In genomic region chr14:55604823-55605222, GRCm38 (mm10) we compare ENCODE assay signal across 8 mouse cellular contexts. TPM values are rescaled to one million over a fixed set of nuclear protein-coding genes. Genes with fewer than 3 reads are reported as not detected.
DNase-seq lines count a peak whose midpoint lies in the region; ATAC-seq and TF ChIP-seq lines count a peak whose summit lies in the region.
"Had no signal": no experiment of that assay in that cellular context is flagged by ENCODE, and none has a peak within 500 bp of the region (broad histone marks: within the 10 kb centered on the region; RNA-seq: fewer than 3 reads in every experiment).

No protein-coding gene starts in this region.

- H3K4me2 ChIP-seq in hindbrain, postnatal 0 days (ENCODE audit: low read depth, low read length): peak overlapping the region; percentile 50
- H3K4me2 ChIP-seq in limb, embryonic 13.5 days (replicated peaks): peak overlapping the region; percentile 64

- no peaks in the 10 kb centered on the region for H3K9me3 ChIP-seq in hindbrain, postnatal 0 days (ENCODE audit: low read length)
- no peaks in the 10 kb centered on the region for H3K9me3 ChIP-seq in hindbrain, embryonic 10.5 days
- no peaks in the 10 kb centered on the region for H3K9me3 ChIP-seq in limb, embryonic 13.5 days

- no peaks in the 10 kb centered on the region for H3K27me3 ChIP-seq in hindbrain, postnatal 0 days (ENCODE audit: insufficient read depth, low read length)
- no peaks in the 10 kb centered on the region for H3K27me3 ChIP-seq in hindbrain, embryonic 10.5 days (ENCODE audit: insufficient read depth, poor library complexity, severe bottlenecking)
- H3K27me3 ChIP-seq in limb, embryonic 13.5 days: no peaks in the 10 kb centered on the region

- H3K27ac ChIP-seq in hindbrain, postnatal 0 days: no peak overlapping the region
- no peak overlapping the region for H3K27ac ChIP-seq in hindbrain, embryonic 10.5 days
- no peak overlapping the region for H3K27ac ChIP-seq in limb, embryonic 13.5 days

- no peak for DNase-seq in hindbrain, postnatal 0 days (ENCODE audit: low spot score)
- DNase-seq in hindbrain, embryonic 10.5 days (ENCODE audit: low spot score): no peak
- peak; percentile 44 for DNase-seq in CD4-positive helper T cell, adult 2 months (ENCODE audit: low read depth, low spot score)
- DNase-seq in ES-CJ7 (ENCODE audit: low read depth, low spot score): peak; percentile 29
- no peak for DNase-seq in cerebellum, adult 11 months
- no peak for DNase-seq in MN1 (ENCODE audit: low spot score)
- DNase-seq: cerebellum, adult 2 months had no signal

- no peak overlapping the region for H3K4me3 ChIP-seq in hindbrain, postnatal 0 days (ENCODE audit: low read length)
- no peak overlapping the region for H3K4me3 ChIP-seq in hindbrain, embryonic 10.5 days
- H3K4me3 ChIP-seq in limb, embryonic 13.5 days: peak overlapping the region; percentile 41; the same call in 1 of the 2 replicates

- TF ChIP-seq CTCF in hindbrain, postnatal 0 days (IDR thresholded peaks at IDR 0.05; ENCODE audit: low read depth): no peak

- H3K4me1 ChIP-seq in hindbrain, postnatal 0 days (ENCODE audit: insufficient read depth, low read length): no peaks in the 10 kb centered on the region
- peaks cover 16% of the 10 kb centered on the region for H3K4me1 ChIP-seq in hindbrain, embryonic 10.5 days (replicated peaks)
- peaks cover 17% of the 10 kb centered on the region for H3K4me1 ChIP-seq in limb, embryonic 13.5 days

- 91% methylated on average over 11 of the region's 11 CpGs for WGBS in hindbrain, postnatal 0 days
- 95% methylated on average over 11 of the region's 11 CpGs for WGBS in hindbrain, embryonic 10.5 days
- 91% methylated on average over 11 of the region's 11 CpGs for WGBS in limb, embryonic 13.5 days

- ATAC-seq in hindbrain, postnatal 0 days: no peak
- ATAC-seq in limb, embryonic 13.5 days (ENCODE audit: low FRiP score, low read depth): no peak

- H3K36me3 ChIP-seq in hindbrain, postnatal 0 days (ENCODE audit: insufficient read depth, low read length): peaks cover 58% of the 10 kb centered on the region
- H3K36me3 ChIP-seq in hindbrain, embryonic 10.5 days: peaks cover 94% of the 10 kb centered on the region
- H3K36me3 ChIP-seq in limb, embryonic 13.5 days: peaks cover 80% of the 10 kb centered on the region

- no peak overlapping the region for H3K9ac ChIP-seq in hindbrain, postnatal 0 days (replicated peaks; ENCODE audit: low read length)
- no peak overlapping the region for H3K9ac ChIP-seq in limb, embryonic 13.5 days

RNA-seq across cellular contexts. Expression of gene Irf9, which starts 1.5 kb away (rescaled TPM):
- total RNA-seq in hindbrain, postnatal 0 days (2014; rRNA removed): 14.8 and 18.4 TPM in 2 replicates
- 7.3 and 10.1 TPM in 2 replicates for polyA plus RNA-seq in hindbrain, postnatal 0 days (2015; fragmentation: Nextera tagmentation; extraction: Ambion mirVana)
- 7.2 and 7.8 TPM in 2 replicates for polyA plus RNA-seq in hindbrain, embryonic 10.5 days (2016; fragmentation: Nextera tagmentation; extraction: Ambion mirVana)
- 11.2 and 11.4 TPM in 2 replicates for polyA plus RNA-seq in limb, embryonic 13.5 days (2015; fragmentation: Nextera tagmentation; extraction: Ambion mirVana)

RNA-seq across cellular contexts. Expression of gene Rec8, which starts 13.0 kb away (rescaled TPM):
- total RNA-seq in hindbrain, postnatal 0 days (2014; rRNA removed): 11.6 and 12.8 TPM in 2 replicates
- polyA plus RNA-seq in hindbrain, postnatal 0 days (2015; fragmentation: Nextera tagmentation; extraction: Ambion mirVana): 12.2 and 14.1 TPM in 2 replicates
- 10.4 and 12.3 TPM in 2 replicates for polyA plus RNA-seq in hindbrain, embryonic 10.5 days (2016; fragmentation: Nextera tagmentation; extraction: Ambion mirVana)
- polyA plus RNA-seq in limb, embryonic 13.5 days (2015; fragmentation: Nextera tagmentation; extraction: Ambion mirVana): 6.1 and 7.0 TPM in 2 replicates

RNA-seq across cellular contexts. Expression of gene Rnf31, which starts 13.3 kb away (rescaled TPM):
- total RNA-seq in hindbrain, postnatal 0 days (2014; rRNA removed): 23.6 and 25.5 TPM in 2 replicates
- 21.0 and 21.2 TPM in 2 replicates for polyA plus RNA-seq in hindbrain, postnatal 0 days (2015; fragmentation: Nextera tagmentation; extraction: Ambion mirVana)
- 21.2 and 23.2 TPM in 2 replicates for polyA plus RNA-seq in hindbrain, embryonic 10.5 days (2016; fragmentation: Nextera tagmentation; extraction: Ambion mirVana)
- 22.5 and 23.2 TPM in 2 replicates for polyA plus RNA-seq in limb, embryonic 13.5 days (2015; fragmentation: Nextera tagmentation; extraction: Ambion mirVana)

RNA-seq across cellular contexts. Expression of gene Psme2, which starts 13.9 kb away (rescaled TPM):
- 51.9 and 57.6 TPM in 2 replicates for total RNA-seq in hindbrain, postnatal 0 days (2014; rRNA removed)
- polyA plus RNA-seq in hindbrain, postnatal 0 days (2015; fragmentation: Nextera tagmentation; extraction: Ambion mirVana): 163 and 208 TPM in 2 replicates
- 171 and 203 TPM in 2 replicates for polyA plus RNA-seq in hindbrain, embryonic 10.5 days (2016; fragmentation: Nextera tagmentation; extraction: Ambion mirVana)
- 251 and 280 TPM in 2 replicates for polyA plus RNA-seq in limb, embryonic 13.5 days (2015; fragmentation: Nextera tagmentation; extraction: Ambion mirVana)

RNA-seq across cellular contexts. Expression of gene Emc9, which starts 19.7 kb away (rescaled TPM):
- 26.6 and 51.6 TPM in 2 replicates for total RNA-seq in hindbrain, postnatal 0 days (2014; rRNA removed)
- polyA plus RNA-seq in hindbrain, postnatal 0 days (2015; fragmentation: Nextera tagmentation; extraction: Ambion mirVana): 79.0 and 82.2 TPM in 2 replicates
- 6.8 and 10.0 TPM in 2 replicates for polyA plus RNA-seq in hindbrain, embryonic 10.5 days (2016; fragmentation: Nextera tagmentation; extraction: Ambion mirVana)
- 4.9 and 5.0 TPM in 2 replicates for polyA plus RNA-seq in limb, embryonic 13.5 days (2015; fragmentation: Nextera tagmentation; extraction: Ambion mirVana)

Comparison
In these comparisons a context has a peak if more than half of its experiments do, and no peak if none do; other contexts are left out.
1. DNase-seq: peak in CD4-positive helper T cell, adult 2 months (single experiment) and ES-CJ7 (single experiment); none in hindbrain, postnatal 0 days (single experiment), hindbrain, embryonic 10.5 days (single experiment), cerebellum, adult 11 months (single experiment) and MN1 (single experiment).